Mouse (Mus musculus): ENCODE data around the gene Nfe2.

Nfe2 gene

GRCm38 (mm10) chr15:103216052-103216451 is 42.2 kb downstream of the Nfe2 start:
- peak; percentile 30 for DNase-seq (ENCODE audit: low spot score)

DNA sequence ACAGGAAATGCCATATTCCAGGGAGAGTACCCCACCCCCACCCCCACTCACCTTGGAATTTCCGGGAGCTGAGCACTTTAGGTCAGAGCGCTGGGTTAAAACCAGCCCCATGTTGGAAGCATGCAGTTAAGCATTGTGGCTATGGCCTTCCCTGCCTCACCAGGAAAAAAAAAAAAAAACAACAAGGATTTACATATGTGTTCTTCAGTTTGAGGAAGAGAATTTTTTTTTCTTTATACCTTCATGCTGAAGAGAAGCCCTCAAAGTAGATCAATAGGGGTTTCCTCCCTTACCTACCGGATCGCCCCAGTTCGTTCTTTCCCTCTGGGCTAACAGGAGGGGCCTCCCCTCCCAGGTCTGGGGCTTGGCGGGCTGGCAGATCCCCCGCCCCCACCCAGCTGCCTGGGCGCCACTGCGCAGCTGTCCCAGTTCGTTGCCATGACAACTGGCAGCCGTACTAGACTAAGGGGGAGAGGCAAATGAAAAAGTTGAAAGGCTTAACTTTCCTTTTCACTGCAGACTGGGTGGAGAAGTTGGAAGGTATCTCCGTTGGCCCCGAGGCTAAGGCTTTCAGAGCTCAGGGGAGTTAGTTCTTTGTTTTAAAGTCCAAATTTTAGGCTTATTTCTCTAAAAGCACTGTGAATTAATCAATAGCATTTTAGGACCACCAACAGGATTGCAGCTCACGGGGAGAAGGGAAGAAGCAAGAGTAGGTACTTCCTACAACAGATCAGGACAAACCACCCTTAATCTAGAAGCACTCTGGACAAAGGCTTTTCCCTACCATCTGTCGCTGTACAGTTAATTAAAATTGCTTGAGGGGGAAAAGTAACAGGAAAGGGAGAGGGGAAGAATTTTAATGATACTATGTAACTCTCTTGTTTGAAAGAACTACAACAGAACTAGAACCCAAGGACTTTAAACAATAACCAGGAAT is 43.0 kb downstream of the Nfe2 start:
- DNase-seq (ENCODE audit: low spot score), result peak; percentile 98

- peak; percentile 51 for DNase-seq (ENCODE audit: low spot score)
Observed at GRCm38 (mm10) chr15:103214149-103214548, 44.1 kb downstream of the Nfe2 start.

GRCm38 (mm10) chr15:103205156-103205555 is 53.0 kb downstream of the Nfe2 start:
- no peak for DNase-seq (ENCODE audit: low spot score)

DNA sequence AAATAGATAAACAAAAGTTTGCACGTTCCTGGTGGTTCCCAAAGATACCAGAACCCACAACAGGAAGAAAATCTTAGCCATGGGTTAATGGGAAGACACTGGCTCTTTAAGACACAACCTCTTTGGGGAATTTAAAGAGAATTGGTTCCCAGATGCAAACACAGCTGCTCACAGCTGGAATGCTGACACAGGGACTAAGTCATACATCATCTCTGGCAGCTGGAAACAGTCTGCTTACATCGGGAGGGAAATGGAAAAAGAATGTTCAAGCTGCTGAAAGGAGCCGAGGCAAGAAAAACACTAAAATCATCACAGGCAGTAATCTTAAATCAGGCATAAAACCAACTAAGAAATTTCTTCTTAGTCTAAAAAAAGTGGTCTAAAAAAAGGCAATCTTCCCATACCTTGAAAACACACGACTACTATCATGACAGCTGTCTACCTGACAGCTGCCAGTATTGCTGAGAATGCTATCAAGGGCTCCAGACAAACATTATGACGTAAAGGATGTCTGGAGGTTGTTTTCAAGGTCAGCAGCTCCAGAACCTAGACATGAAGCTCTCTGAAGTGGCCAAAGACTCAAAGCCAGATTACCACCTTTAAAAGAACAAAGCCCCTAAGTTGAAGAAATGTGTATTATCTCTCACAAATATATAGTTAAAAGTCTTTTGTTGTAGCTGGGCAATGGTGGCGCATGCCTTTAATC is 56.0 kb downstream of the Nfe2 start:
- peak; percentile 58 for DNase-seq (ENCODE audit: low spot score)

All from embryo, embryonic 10.5 days (tissue).